Mouse (Mus musculus) intestine, embryonic 15.5 days (tissue): ENCODE measurements at regions not wholly inside any gene's neighbourhood (a gene's known extent, or its start where the extent isn't known, plus 50 kb on each side); places are given as distances from the start of the nearest gene placed in this dataset.

ENCODE experiments used
- ATAC-seq: fragments of 200-750 bp; cut with Nextera tagmentation; 2 replicates; pipeline ENCODE4 v1.8.0; 2017; ENCODE audit warnings: moderate TSS enrichment, moderate library complexity
- H3K27ac ChIP-seq: fragments of 300-500 bp; sonication (generic); 2 replicates; pipeline ENCODE4 v1.5.1; 2015; ENCODE audit warnings: mild to moderate bottlenecking, inconsistent platforms
- H3K27me3 ChIP-seq: fragments of 300-500 bp; sonication (generic); replicated peaks from 2 replicates; pipeline ENCODE4 v1.6.1; 2015; ENCODE audit warnings: inconsistent platforms
- H3K36me3 ChIP-seq: fragments of 300-500 bp; sonication (generic); 2 replicates; pipeline ENCODE4 v1.6.1; 2015; ENCODE audit warnings: inconsistent platforms
- H3K4me1 ChIP-seq: fragments of 300-500 bp; sonication (generic); replicated peaks from 2 replicates; pipeline ENCODE4 v1.6.1; 2015; ENCODE audit warnings: inconsistent platforms
- H3K4me2 ChIP-seq: fragments of 300-500 bp; sonication (generic); replicated peaks from 2 replicates; pipeline ENCODE4 v1.6.1; 2015; ENCODE audit warnings: mild to moderate bottlenecking, inconsistent platforms
- H3K4me3 ChIP-seq: fragments of 300-500 bp; sonication (generic); replicated peaks from 2 replicates; pipeline ENCODE4 v1.5.1; 2015; ENCODE audit warnings: inconsistent platforms
- H3K9ac ChIP-seq: fragments of 300-500 bp; sonication (generic); 2 replicates; pipeline ENCODE4 v1.6.1; 2015; ENCODE audit warnings: inconsistent platforms
- H3K9me3 ChIP-seq: fragments of 300-500 bp; sonication (generic); 2 replicates; pipeline ENCODE4 v1.6.1; 2016; ENCODE audit warnings: inconsistent platforms
- WGBS: fragments of 180-500 bp; shearing (Covaris S2); methylation state at CpG from one replicate; pipeline ENCODE4 v1.1.7; 2015; 5-methylcytosine and 5-hydroxymethylcytosine counted together

GRCm38 (mm10) chr6:84514623-84515022 is 79.1 kb downstream of the Cyp26b1 start:
- no peaks in the 10 kb centered on the region for H3K36me3 ChIP-seq
- no peak overlapping the region for H3K4me2 ChIP-seq
- WGBS: 38% methylated on average over 3 of the region's 3 CpGs
- H3K27ac ChIP-seq: no peak overlapping the region
- no peak for ATAC-seq
- H3K4me3 ChIP-seq: no peak overlapping the region
- no peaks in the 10 kb centered on the region for H3K9me3 ChIP-seq
- H3K4me1 ChIP-seq: no peaks in the 10 kb centered on the region
- no peak overlapping the region for H3K9ac ChIP-seq
- H3K27me3 ChIP-seq: no peaks in the 10 kb centered on the region

GRCm38 (mm10) chr6:84508598-84508997 is 85.1 kb downstream of the Cyp26b1 start:
- no peak overlapping the region for H3K4me2 ChIP-seq
- H3K36me3 ChIP-seq: no peaks in the 10 kb centered on the region
- no peak overlapping the region for H3K4me3 ChIP-seq
- no peak overlapping the region for H3K9ac ChIP-seq
- H3K4me1 ChIP-seq: no peaks in the 10 kb centered on the region
- WGBS: 79% methylated on average over 3 of the region's 3 CpGs
- no peaks in the 10 kb centered on the region for H3K9me3 ChIP-seq
- no peaks in the 10 kb centered on the region for H3K27me3 ChIP-seq
- H3K27ac ChIP-seq: no peak overlapping the region
- ATAC-seq: no peak

- Histone ChIP-seq H3K27ac (no peak overlapping the region), H3K9me3 (no peaks in the 10 kb centered on the region), H3K4me1 (no peaks in the 10 kb centered on the region), H3K36me3 (no peaks in the 10 kb centered on the region), H3K9ac (no peak overlapping the region), H3K27me3 (no peaks in the 10 kb centered on the region), H3K4me2 (no peak overlapping the region), H3K4me3 (no peak overlapping the region)
- WGBS: 14% methylated on average over 1 of the region's 1 CpGs
- no peak for ATAC-seq
Measured at GRCm38 (mm10) chr6:84506675-84507074, 87.0 kb downstream of the Cyp26b1 start.

GRCm38 (mm10) chr6:84500255-84500886 is 93.3 kb downstream of the Cyp26b1 start:
- Histone ChIP-seq H3K9ac (no peak overlapping the region), H3K4me2 (no peak overlapping the region), H3K4me3 (no peak overlapping the region), H3K27me3 (no peaks in the 10 kb centered on the region), H3K27ac (no peak overlapping the region), H3K9me3 (no peaks in the 10 kb centered on the region), H3K36me3 (no peaks in the 10 kb centered on the region), H3K4me1 (0 out of 2 replicates have a peak, but pooled peaks cover 3% of the 10 kb centered on the region)
- peak; percentile 87 for ATAC-seq
- 35% methylated on average over 13 of the region's 13 CpGs for WGBS

GRCm38 (mm10) chr6:84498076-84498475 is 95.6 kb downstream of the Cyp26b1 start:
- H3K4me1 ChIP-seq: 0 out of 2 replicates have a peak, but pooled peaks cover 3% of the 10 kb centered on the region
- no peaks in the 10 kb centered on the region for H3K36me3 ChIP-seq
- WGBS: 56% methylated on average over 9 of the region's 9 CpGs
- no peak for ATAC-seq
- H3K9me3 ChIP-seq: no peaks in the 10 kb centered on the region
- no peaks in the 10 kb centered on the region for H3K27me3 ChIP-seq
- H3K4me2 ChIP-seq: no peak overlapping the region
- no peak overlapping the region for H3K9ac ChIP-seq
- H3K27ac ChIP-seq: no peak overlapping the region
- no peak overlapping the region for H3K4me3 ChIP-seq

GRCm38 (mm10) chr6:84493676-84494075 is 100.0 kb downstream of the Cyp26b1 start:
- H3K27ac ChIP-seq: no peak overlapping the region
- no peak overlapping the region for H3K9ac ChIP-seq
- H3K4me2 ChIP-seq: no peak overlapping the region
- ATAC-seq: no peak
- H3K36me3 ChIP-seq: no peaks in the 10 kb centered on the region
- no peaks in the 10 kb centered on the region for H3K4me1 ChIP-seq
- H3K27me3 ChIP-seq: no peaks in the 10 kb centered on the region
- H3K4me3 ChIP-seq: no peak overlapping the region
- no peaks in the 10 kb centered on the region for H3K9me3 ChIP-seq
- 68% methylated on average over 6 of the region's 6 CpGs for WGBS

GRCm38 (mm10) chr6:84493169-84493568 is 100.5 kb downstream of the Cyp26b1 start:
- Histone ChIP-seq H3K9me3 (no peaks in the 10 kb centered on the region), H3K4me1 (no peaks in the 10 kb centered on the region), H3K4me3 (no peak overlapping the region), H3K9ac (no peak overlapping the region), H3K27ac (no peak overlapping the region), H3K36me3 (no peaks in the 10 kb centered on the region), H3K4me2 (no peak overlapping the region), H3K27me3 (no peaks in the 10 kb centered on the region)
- 56% methylated on average over 8 of the region's 8 CpGs for WGBS
- ATAC-seq: no peak

- no peak for ATAC-seq
- no peak overlapping the region for H3K4me2 ChIP-seq
- no peak overlapping the region for H3K27ac ChIP-seq
- H3K4me3 ChIP-seq: no peak overlapping the region
- H3K36me3 ChIP-seq: no peaks in the 10 kb centered on the region
- 82% methylated on average over 2 of the region's 2 CpGs for WGBS
- no peaks in the 10 kb centered on the region for H3K27me3 ChIP-seq
- H3K9me3 ChIP-seq: no peaks in the 10 kb centered on the region
- no peak overlapping the region for H3K9ac ChIP-seq
- H3K4me1 ChIP-seq: no peaks in the 10 kb centered on the region
Measured at GRCm38 (mm10) chr6:84492594-84492993, 101.1 kb downstream of the Cyp26b1 start.

- Histone ChIP-seq H3K9ac (no peak overlapping the region), H3K4me3 (no peak overlapping the region), H3K9me3 (no peaks in the 10 kb centered on the region), H3K4me1 (no peaks in the 10 kb centered on the region), H3K4me2 (no peak overlapping the region), H3K27ac (no peak overlapping the region), H3K36me3 (no peaks in the 10 kb centered on the region), H3K27me3 (no peaks in the 10 kb centered on the region)
- ATAC-seq: no peak
- WGBS: 74% methylated on average over 5 of the region's 5 CpGs
Measured at GRCm38 (mm10) chr6:84491106-84491505, 102.6 kb downstream of the Cyp26b1 start.

- ATAC-seq: no peak
- no peak overlapping the region for H3K4me3 ChIP-seq
- 0 out of 2 replicates have a peak, but pooled peaks cover 3% of the 10 kb centered on the region for H3K27me3 ChIP-seq
- no peaks in the 10 kb centered on the region for H3K9me3 ChIP-seq
- 0 out of 2 replicates have a peak, but pooled peaks cover 9% of the 10 kb centered on the region for H3K4me1 ChIP-seq
- H3K27ac ChIP-seq: no peak overlapping the region
- no peak overlapping the region for H3K9ac ChIP-seq
- H3K36me3 ChIP-seq: no peaks in the 10 kb centered on the region
- 43% methylated on average over 7 of the region's 7 CpGs for WGBS
- no peak overlapping the region for H3K4me2 ChIP-seq
Measured at GRCm38 (mm10) chr6:84481205-84481604, 112.5 kb downstream of the Cyp26b1 start.

GRCm38 (mm10) chr6:84477072-84477471 is 116.6 kb downstream of the Cyp26b1 start:
- Histone ChIP-seq H3K27ac (no peak overlapping the region), H3K4me3 (no peak overlapping the region), H3K4me2 (no peak overlapping the region), H3K9ac (no peak overlapping the region), H3K36me3 (no peaks in the 10 kb centered on the region), H3K4me1 (0 out of 2 replicates have a peak, but pooled peaks cover 9% of the 10 kb centered on the region), H3K9me3 (no peaks in the 10 kb centered on the region), H3K27me3 (0 out of 2 replicates have a peak, but pooled peaks cover 3% of the 10 kb centered on the region)
- ATAC-seq: no peak
- 26% methylated on average over 6 of the region's 6 CpGs for WGBS

GRCm38 (mm10) chr6:84476466-84476865 is 117.2 kb downstream of the Cyp26b1 start:
- no peaks in the 10 kb centered on the region for H3K9me3 ChIP-seq
- no peak overlapping the region for H3K4me3 ChIP-seq
- no peak overlapping the region for H3K27ac ChIP-seq
- H3K27me3 ChIP-seq: 0 out of 2 replicates have a peak, but pooled peaks cover 3% of the 10 kb centered on the region
- H3K36me3 ChIP-seq: no peaks in the 10 kb centered on the region
- 0 out of 2 replicates have a peak, but pooled peaks cover 9% of the 10 kb centered on the region for H3K4me1 ChIP-seq
- 0 out of 2 replicates have a peak overlapping the region, but pooled peaks have one; percentile 12 for H3K4me2 ChIP-seq
- WGBS: 46% methylated on average over 9 of the region's 9 CpGs
- ATAC-seq: no peak; the same call in 1 of the 2 replicates
- H3K9ac ChIP-seq: no peak overlapping the region

- no peak overlapping the region for H3K4me3 ChIP-seq
- H3K4me2 ChIP-seq: no peak overlapping the region
- no peaks in the 10 kb centered on the region for H3K9me3 ChIP-seq
- no peak for ATAC-seq
- H3K27ac ChIP-seq: no peak overlapping the region
- 0 out of 2 replicates have a peak, but pooled peaks cover 9% of the 10 kb centered on the region for H3K4me1 ChIP-seq
- H3K36me3 ChIP-seq: no peaks in the 10 kb centered on the region
- H3K27me3 ChIP-seq: 0 out of 2 replicates have a peak, but pooled peaks cover 3% of the 10 kb centered on the region
- H3K9ac ChIP-seq: no peak overlapping the region
Measured at GRCm38 (mm10) chr6:84474835-84475234, 118.9 kb downstream of the Cyp26b1 start.
